Mouse (Mus musculus): ENCODE data around the gene Cyp2b10.
"Not testable (repeated sequence)": the region's sequence is repeated elsewhere in the genome, so short reads cannot be mapped to it uniquely, and the experiment has no call there.

The Cyp2b10 gene

DNA sequence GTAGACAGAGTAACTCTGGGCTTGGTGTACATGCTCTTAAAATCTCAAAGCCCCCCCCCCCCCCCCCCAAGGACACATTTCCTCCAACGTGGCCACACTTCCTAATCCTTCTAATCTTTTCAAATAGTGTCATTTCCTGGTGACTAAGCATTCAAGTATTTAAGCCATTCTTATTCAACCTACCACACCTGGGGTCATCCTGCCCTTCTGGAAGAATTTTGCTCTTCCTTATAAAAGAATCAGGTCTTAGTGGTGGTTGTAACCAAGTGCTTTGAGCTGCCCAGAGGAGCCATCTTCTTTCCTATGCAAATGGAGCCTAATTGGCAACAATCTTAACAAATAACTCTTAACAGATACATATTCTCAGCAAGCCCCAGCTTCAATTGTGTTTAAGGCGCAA lies 12.6 kb downstream of the Cyp2b10 start:
- no peak for DNase-seq (ENCODE audit: low spot score in 2 of 2)

DNA sequence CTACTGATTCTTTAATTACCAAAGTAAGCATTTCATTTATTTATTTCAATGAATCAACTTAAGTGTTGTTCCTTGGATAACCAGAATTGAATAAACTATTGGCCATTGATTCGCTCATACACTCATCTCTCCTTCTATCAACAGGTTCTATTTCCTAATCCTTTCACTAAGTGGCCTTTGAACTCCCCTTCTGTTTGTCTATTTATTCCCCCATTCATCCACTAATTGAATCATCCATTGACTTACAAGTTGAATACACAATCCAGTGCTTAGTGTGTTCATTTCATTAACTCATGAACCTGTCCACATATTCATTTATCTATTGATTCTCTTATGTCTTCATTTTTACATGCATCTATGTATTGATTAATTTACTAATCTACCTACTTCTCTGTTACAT lies 18.7 kb downstream of the Cyp2b10 start:
- no peak for DNase-seq (ENCODE audit: low spot score in 2 of 2)

DNA sequence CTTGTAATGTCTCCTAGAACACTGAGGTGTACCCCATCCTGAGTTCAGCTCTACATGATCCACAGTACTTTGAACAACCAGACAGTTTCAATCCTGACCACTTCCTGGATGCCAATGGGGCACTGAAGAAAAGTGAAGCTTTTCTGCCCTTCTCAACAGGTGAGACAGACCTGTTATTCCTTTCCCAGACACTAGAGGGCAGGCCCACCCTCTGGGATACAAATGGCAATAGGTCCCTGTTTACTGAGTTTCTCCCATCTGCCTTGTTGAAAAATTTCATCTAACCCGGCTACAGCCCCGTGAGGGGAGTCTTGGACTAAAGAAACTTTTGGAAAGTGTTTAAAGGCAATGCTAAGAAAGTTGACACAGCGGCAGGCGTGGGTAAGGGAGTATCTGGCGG lies 19.9 kb downstream of the Cyp2b10 start:
- DNase-seq (ENCODE audit: low spot score in 2 of 2) = not testable (repeated sequence)

DNA sequence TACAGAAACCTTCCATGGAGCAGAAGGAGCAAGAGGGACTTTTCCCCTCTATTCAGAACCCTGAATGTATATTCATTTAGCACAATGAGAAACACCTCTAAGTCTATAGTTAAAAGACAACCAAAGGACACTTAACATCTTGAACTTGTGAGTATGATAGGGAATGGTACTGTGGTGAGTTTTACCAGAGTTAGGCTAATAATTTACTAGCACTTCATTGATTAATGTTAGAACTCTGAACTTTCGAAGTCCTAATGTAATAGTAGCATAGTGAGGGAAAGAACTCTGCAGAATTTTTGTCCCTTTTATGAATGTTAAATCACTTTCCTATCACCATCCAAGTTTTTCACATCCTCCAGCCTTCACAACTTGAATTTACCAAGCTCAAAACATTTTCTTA lies 22.0 kb downstream of the Cyp2b10 start:
- DNase-seq (ENCODE audit: low spot score in 2 of 2) = no peak

DNA sequence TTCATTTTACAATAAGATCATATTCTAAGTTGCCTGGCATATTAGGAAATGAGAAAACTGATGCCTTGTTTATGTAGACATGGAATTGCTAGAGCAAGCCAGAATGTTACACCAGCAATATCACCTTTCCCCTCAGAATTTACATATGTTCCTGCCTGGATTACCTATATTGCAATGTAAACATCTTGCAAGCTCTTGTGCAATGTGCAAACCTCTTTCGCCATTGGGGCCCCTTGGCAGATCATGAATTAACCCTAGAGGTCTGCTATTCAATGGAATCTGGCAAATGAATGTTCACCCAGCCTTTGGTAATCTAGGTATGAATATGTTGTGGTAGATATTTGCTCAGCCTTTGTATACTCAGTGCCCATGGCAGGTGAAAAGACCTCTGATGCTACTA lies 47.9 kb downstream of the Cyp2b10 start:
- no peak for DNase-seq (ENCODE audit: low spot score in 2 of 2)

All from frontal cortex, postnatal 14 days (tissue).